Mouse (Mus musculus) intestine, postnatal 0 days (tissue): ENCODE measurements around the gene Ubac2. TPM values are rescaled to one million over a fixed set of nuclear protein-coding genes. Genes with fewer than 3 reads are reported as not detected.

Experiments used
- ATAC-seq: fragments of 200-750 bp; cut with Nextera tagmentation; 2 replicates; pipeline ENCODE4 v1.8.0; 2017; ENCODE audit warnings: mild to moderate bottlenecking, moderate TSS enrichment, moderate library complexity
- H3K27ac ChIP-seq: fragments of 300-500 bp; sonication (generic); 2 replicates; pipeline ENCODE4 v1.5.1; 2014; ENCODE audit warnings: mild to moderate bottlenecking, low read depth, low read length, moderate library complexity
- H3K27me3 ChIP-seq: fragments of 300-500 bp; sonication (generic); replicated peaks from 2 replicates; pipeline ENCODE4 v1.6.1; 2014; ENCODE audit warnings: low read length, mixed read lengths; ENCODE audit not compliant: control insufficient read depth, insufficient read depth
- H3K36me3 ChIP-seq: fragments of 300-500 bp; sonication (generic); 2 replicates; pipeline ENCODE4 v1.6.1; 2014; ENCODE audit warnings: mild to moderate bottlenecking, moderate library complexity; ENCODE audit not compliant: control insufficient read depth, insufficient read depth
- H3K4me1 ChIP-seq: fragments of 300-500 bp; sonication (generic); replicated peaks from 2 replicates; pipeline ENCODE4 v1.6.1; 2014; ENCODE audit warnings: antibody characterized with exemption, low read length, mixed read lengths; ENCODE audit not compliant: control insufficient read depth, insufficient read depth
- H3K4me2 ChIP-seq: fragments of 300-500 bp; sonication (generic); replicated peaks from 2 replicates; pipeline ENCODE4 v1.6.1; 2014; ENCODE audit warnings: low read depth, mild to moderate bottlenecking, moderate library complexity
- H3K4me3 ChIP-seq: fragments of 300-500 bp; sonication (generic); 2 replicates; pipeline ENCODE4 v1.5.1; 2014; ENCODE audit warnings: low read depth, low read length
- H3K9ac ChIP-seq: fragments of 300-500 bp; sonication (generic); 2 replicates; pipeline ENCODE4 v1.6.1; 2014; ENCODE audit warnings: mild to moderate bottlenecking, low read depth, low read length
- H3K9me3 ChIP-seq: fragments of 300-500 bp; sonication (generic); 2 replicates; pipeline ENCODE4 v1.6.1; 2016; ENCODE audit warnings: mixed run types; ENCODE audit not compliant: control insufficient read depth
- CTCF ChIP-seq: sonication (generic); IDR thresholded peaks from 2 replicates; pipeline ENCODE4 v1.5.1; 2016; ENCODE audit warnings: low read depth, mild to moderate bottlenecking, control low read depth, antibody characterized with exemption, moderate library complexity
- WGBS: fragments of 180-500 bp; shearing (Covaris S2); extraction: QIAGEN DNeasy Blood & Tissue Kit; methylation state at CpG from one replicate; pipeline ENCODE4 v1.1.7; 2014; 5-methylcytosine and 5-hydroxymethylcytosine counted together
- polyA plus RNA-seq: library from polyadenylated mRNA; unstranded; fragments of >200 nt; fragmentation: Nextera tagmentation; extraction: Ambion mirVana; gene quantifications from 2 replicates; pipeline ENCODE4 v1.2.1, GENCODE M21; 2015

Ubac2 gene
- 39.2 and 39.9 TPM in 2 replicates for polyA plus RNA-seq

GRCm38 (mm10) chr14:121878176-121878858 lies at the start of gene Ubac2:
Ubac2 (plus strand) TSS chr14:121878620.
- Histone ChIP-seq H3K4me2 (peak within 1 kb of the TSS; percentile 100), H3K4me3 (peak within 1 kb of the TSS; percentile 98), H3K27me3 (no peaks in the 10 kb centered on the region), H3K4me1 (0 out of 2 replicates have a peak, but pooled peaks cover 4% of the 10 kb centered on the region), H3K36me3 (no peaks in the 10 kb centered on the region), H3K27ac (peak within 1 kb of the TSS; percentile 92), H3K9me3 (no peaks in the 10 kb centered on the region), H3K9ac (peak within 1 kb of the TSS; percentile 94)
- 0% methylated on average over 59 of the region's 61 CpGs for WGBS
- peak; percentile 38; the same call in 1 of the 2 replicates for TF ChIP-seq CTCF
- peak; percentile 99 for ATAC-seq

DNA sequence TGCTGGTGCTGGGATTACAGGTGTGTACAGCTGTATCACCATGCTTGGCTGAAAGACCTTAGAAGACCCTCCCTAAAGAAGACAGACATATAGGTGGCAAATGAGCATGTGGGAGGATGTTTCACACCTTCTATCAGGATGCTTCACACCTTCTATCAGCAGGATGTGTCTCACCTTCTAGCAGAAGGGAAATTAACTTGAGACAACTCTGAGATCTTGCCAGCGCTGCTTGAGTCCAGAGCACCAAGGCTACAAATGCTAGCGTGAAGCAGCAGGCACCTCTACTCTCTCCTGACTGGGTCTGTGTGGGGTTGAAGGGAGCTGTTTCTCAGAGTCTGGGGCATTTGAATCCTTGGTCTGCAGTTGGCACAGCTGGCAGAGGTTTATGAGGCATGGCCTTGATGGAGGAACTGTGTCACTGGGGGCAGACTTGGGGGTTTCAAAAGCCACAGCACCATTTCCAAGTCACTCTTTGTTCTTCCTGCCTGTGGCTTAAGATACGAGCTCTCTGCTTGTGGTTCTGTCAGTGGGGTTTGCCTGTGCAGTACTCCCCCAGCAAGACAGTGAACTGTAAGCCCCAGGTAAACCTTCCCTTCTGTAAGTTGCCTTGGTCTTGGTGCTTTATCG lies 48.5 kb upstream of the Ubac2 start:
- no peak for TF ChIP-seq CTCF
- H3K9me3 ChIP-seq, result no peaks in the 10 kb centered on the region
- 0 out of 2 replicates have a peak, but pooled peaks cover 2% of the 10 kb centered on the region for H3K4me1 ChIP-seq
- no peak overlapping the region for H3K4me3 ChIP-seq
- 84% methylated on average over 4 of the region's 4 CpGs for WGBS
- no peak overlapping the region for H3K4me2 ChIP-seq
- H3K36me3 ChIP-seq, result no peaks in the 10 kb centered on the region
- no peaks in the 10 kb centered on the region for H3K27me3 ChIP-seq
- no peak overlapping the region for H3K9ac ChIP-seq
- no peak for ATAC-seq
- H3K27ac ChIP-seq, result no peak overlapping the region

- no peak overlapping the region for H3K27ac ChIP-seq
- H3K9me3 ChIP-seq, result no peaks in the 10 kb centered on the region
- no peaks in the 10 kb centered on the region for H3K27me3 ChIP-seq
- H3K4me3 ChIP-seq, result no peak overlapping the region
- no peaks in the 10 kb centered on the region for H3K4me1 ChIP-seq
- H3K9ac ChIP-seq, result no peak overlapping the region
- TF ChIP-seq CTCF, result no peak
- H3K4me2 ChIP-seq, result no peak overlapping the region
- WGBS, result 67% methylated on average over 2 of the region's 2 CpGs
- H3K36me3 ChIP-seq, result no peaks in the 10 kb centered on the region
- ATAC-seq, result no peak
These were observed 45.4 kb upstream of the Ubac2 start for GRCm38 (mm10) chr14:121833001-121833520.

GRCm38 (mm10) chr14:121838161-121838560 lies 40.3 kb upstream of the Ubac2 start:
- Histone ChIP-seq H3K27me3 (no peaks in the 10 kb centered on the region), H3K4me2 (no peak overlapping the region), H3K9me3 (peaks cover 5% of the 10 kb centered on the region; the same call in 1 of the 2 replicates), H3K27ac (no peak overlapping the region), H3K4me3 (no peak overlapping the region), H3K9ac (no peak overlapping the region), H3K4me1 (no peaks in the 10 kb centered on the region), H3K36me3 (no peaks in the 10 kb centered on the region)
- TF ChIP-seq CTCF, result no peak
- no peak for ATAC-seq
- 87% methylated on average over 4 of the region's 4 CpGs for WGBS

DNA sequence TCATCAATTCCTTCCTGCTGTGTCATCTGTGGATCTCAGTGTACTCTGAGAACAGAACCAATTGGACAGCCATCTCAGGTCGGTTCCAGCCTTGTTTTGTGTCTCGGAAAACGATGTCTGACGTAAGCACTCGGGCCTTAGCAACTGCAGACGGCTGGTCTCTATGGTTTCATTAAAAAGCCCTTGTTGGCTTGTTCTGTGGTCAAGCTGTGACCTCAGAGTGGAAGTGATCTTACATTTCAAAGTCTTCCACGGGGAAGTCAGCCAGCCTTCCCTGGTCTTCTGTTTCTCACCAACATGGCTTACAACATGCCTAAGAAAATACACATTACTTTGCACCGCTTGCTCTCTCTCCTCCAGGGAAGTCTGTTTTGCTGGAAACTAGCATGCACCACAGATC lies 38.2 kb upstream of the Ubac2 start:
- H3K36me3 ChIP-seq, result no peaks in the 10 kb centered on the region
- H3K27me3 ChIP-seq, result no peaks in the 10 kb centered on the region
- H3K27ac ChIP-seq, result no peak overlapping the region
- no peaks in the 10 kb centered on the region for H3K4me1 ChIP-seq
- ATAC-seq, result no peak
- WGBS, result 89% methylated on average over 8 of the region's 8 CpGs
- H3K9ac ChIP-seq, result no peak overlapping the region
- H3K4me3 ChIP-seq, result no peak overlapping the region
- H3K4me2 ChIP-seq, result no peak overlapping the region
- TF ChIP-seq CTCF, result no peak
- peaks cover 5% of the 10 kb centered on the region; the same call in 1 of the 2 replicates for H3K9me3 ChIP-seq

DNA sequence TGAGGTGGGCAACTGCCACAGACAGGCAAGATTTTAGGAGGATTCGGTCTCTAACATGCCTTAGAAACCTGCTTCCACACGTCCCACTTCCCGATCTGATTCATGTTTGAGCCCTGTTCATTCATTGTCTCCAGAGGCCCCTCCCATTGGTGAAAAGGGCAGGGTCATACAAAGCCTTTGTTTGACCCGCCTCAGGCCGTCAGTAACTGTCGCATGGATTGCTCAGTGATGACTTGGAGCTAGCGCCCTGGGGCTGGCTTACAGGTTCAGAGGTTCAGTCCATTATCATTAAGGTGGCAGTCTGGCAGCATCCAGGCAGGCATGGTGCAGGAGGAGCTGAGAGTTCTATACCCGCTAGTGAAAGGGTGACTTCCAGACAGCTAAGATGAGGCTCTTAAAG lies 33.9 kb upstream of the Ubac2 start:
- TF ChIP-seq CTCF, result no peak
- no peak for ATAC-seq
- H3K4me3 ChIP-seq, result no peak overlapping the region
- H3K4me2 ChIP-seq, result no peak overlapping the region
- H3K9ac ChIP-seq, result no peak overlapping the region
- H3K9me3 ChIP-seq, result no peaks in the 10 kb centered on the region
- H3K4me1 ChIP-seq, result no peaks in the 10 kb centered on the region
- H3K27me3 ChIP-seq, result no peaks in the 10 kb centered on the region
- H3K27ac ChIP-seq, result no peak overlapping the region
- 62% methylated on average over 8 of the region's 8 CpGs for WGBS
- no peaks in the 10 kb centered on the region for H3K36me3 ChIP-seq
